Mouse (Mus musculus): ENCODE measurements around the gene Lkaaear1.

Lkaaear1 gene

DNA sequence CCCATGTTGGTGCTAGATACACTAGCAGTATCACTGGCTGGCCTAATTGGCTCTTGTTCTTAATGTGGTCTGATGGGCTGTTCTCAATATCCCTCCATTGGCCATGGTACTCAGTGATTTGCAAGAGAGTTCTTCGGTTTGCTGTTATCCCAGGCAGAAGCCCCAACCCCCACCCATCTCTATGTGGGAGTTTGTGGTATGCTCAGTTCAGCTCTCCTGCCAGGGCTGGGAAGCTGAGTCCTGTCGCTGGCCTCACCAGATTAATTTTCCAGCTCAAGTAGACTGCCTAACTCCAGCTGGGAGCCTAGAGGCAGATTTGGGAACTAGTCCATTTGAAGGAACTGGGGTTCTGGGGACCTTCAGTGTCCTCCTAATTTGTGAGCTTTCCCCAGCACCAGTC lies 40.8 kb downstream of the Lkaaear1 start:
- DNase-seq (ENCODE audit: extremely low read depth, insufficient read length, low spot score): no peak

- DNase-seq (ENCODE audit: extremely low read depth, insufficient read length, low spot score): no peak
Measured at GRCm38 (mm10) chr2:181656734-181657133, 41.5 kb downstream of the Lkaaear1 start, which contains the start of gene Gm29797. TSS of gene Gm29797 (plus strand) at chr2:181657034.

GRCm38 (mm10) chr2:181653523-181653922 lies 44.7 kb downstream of the Lkaaear1 start:
- no peak for DNase-seq (ENCODE audit: extremely low read depth, insufficient read length, low spot score)

GRCm38 (mm10) chr2:181653065-181653464 lies 45.2 kb downstream of the Lkaaear1 start:
- DNase-seq (ENCODE audit: extremely low read depth, insufficient read length, low spot score): no peak

DNA sequence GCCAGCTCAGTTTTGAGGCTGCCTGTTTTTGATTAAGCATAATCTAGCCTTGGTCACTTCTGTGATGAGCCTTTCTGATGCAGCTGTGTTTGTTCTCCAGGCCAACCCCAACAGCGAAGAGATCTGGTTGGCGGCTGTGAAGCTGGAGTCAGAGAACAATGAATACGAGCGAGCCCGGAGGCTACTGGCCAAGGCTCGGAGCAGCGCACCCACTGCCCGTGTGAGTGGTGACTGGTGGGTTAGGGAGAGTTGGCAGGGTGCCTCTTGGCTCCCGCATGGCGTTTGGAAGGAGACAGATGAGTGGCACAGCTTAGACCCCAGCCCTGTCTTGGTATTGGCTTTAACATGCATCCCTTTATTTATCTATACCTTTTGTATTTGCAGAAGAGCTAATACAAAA lies 49.3 kb downstream of the Lkaaear1 start:
- DNase-seq (ENCODE audit: extremely low read depth, insufficient read length, low spot score): no peak
